Mouse (Mus musculus): ENCODE measurements around the gene Erfe. TPM values are rescaled to one million over a fixed set of nuclear protein-coding genes. Genes with fewer than 3 reads are reported as not detected.
A peak's percentile ranks its signal among the peaks of the same experiment; 100 is the strongest.

Erfe gene
- polyA plus RNA-seq, 1 experiment from 2014 or later, result 1.3 TPM

- Histone ChIP-seq H3K4me1 (ENCODE audit: insufficient read depth) (no peaks in the 10 kb centered on the region), H3K4me2 (ENCODE audit: low read depth, low read length) (no peak overlapping the region), H3K9me3 (ENCODE audit: low read length) (no peaks in the 10 kb centered on the region), H3K36me3 (replicated peaks; ENCODE audit: insufficient read depth, low read length) (no peaks in the 10 kb centered on the region), H3K9ac (replicated peaks) (no peak overlapping the region), H3K4me3 (ENCODE audit: low read depth, low read length) (no peak overlapping the region), H3K27ac (ENCODE audit: low read depth) (no peak overlapping the region), H3K27me3 (ENCODE audit: insufficient read depth, low read length) (no peaks in the 10 kb centered on the region)
- WGBS (ENCODE audit: insufficient replicate concordance), result 55% methylated on average over 4 of the region's 4 CpGs
- no peak for DNase-seq
- TF ChIP-seq CTCF (IDR thresholded peaks at IDR 0.05; ENCODE audit: low read depth) (no peak), EP300 (IDR thresholded peaks at IDR 0.05; ENCODE audit: low read depth) (no peak)
- ATAC-seq, result no peak
Observed at GRCm38 (mm10) chr1:91332102-91332501, 34.1 kb upstream of the Erfe start.

- Histone ChIP-seq H3K4me2 (ENCODE audit: low read depth, low read length) (no peak overlapping the region), H3K27me3 (ENCODE audit: insufficient read depth, low read length) (no peaks in the 10 kb centered on the region), H3K9ac (replicated peaks) (no peak overlapping the region), H3K27ac (ENCODE audit: low read depth) (no peak overlapping the region), H3K36me3 (replicated peaks; ENCODE audit: insufficient read depth, low read length) (no peaks in the 10 kb centered on the region), H3K4me3 (ENCODE audit: low read depth, low read length) (no peak overlapping the region), H3K9me3 (ENCODE audit: low read length) (no peaks in the 10 kb centered on the region), H3K4me1 (ENCODE audit: insufficient read depth) (no peaks in the 10 kb centered on the region)
- ATAC-seq, result no peak
- DNase-seq, result no peak
- no peak for TF ChIP-seq EP300 (IDR thresholded peaks at IDR 0.05; ENCODE audit: low read depth)
- TF ChIP-seq CTCF (IDR thresholded peaks at IDR 0.05; ENCODE audit: low read depth), result no peak
Observed at GRCm38 (mm10) chr1:91333582-91333981, 32.6 kb upstream of the Erfe start.

GRCm38 (mm10) chr1:91337355-91337754 is 28.9 kb upstream of the Erfe start:
- Histone ChIP-seq H3K9ac (replicated peaks) (no peak overlapping the region), H3K4me3 (ENCODE audit: low read depth, low read length) (no peak overlapping the region), H3K36me3 (replicated peaks; ENCODE audit: insufficient read depth, low read length) (no peaks in the 10 kb centered on the region), H3K9me3 (ENCODE audit: low read length) (no peaks in the 10 kb centered on the region), H3K27ac (ENCODE audit: low read depth) (no peak overlapping the region), H3K4me2 (ENCODE audit: low read depth, low read length) (no peak overlapping the region), H3K27me3 (ENCODE audit: insufficient read depth, low read length) (peaks cover under 1% of the 10 kb centered on the region; the same call in 1 of the 2 replicates), H3K4me1 (ENCODE audit: insufficient read depth) (no peaks in the 10 kb centered on the region)
- 71% methylated on average over 7 of the region's 7 CpGs for WGBS (ENCODE audit: insufficient replicate concordance)
- no peak for DNase-seq
- TF ChIP-seq CTCF (IDR thresholded peaks at IDR 0.05; ENCODE audit: low read depth), result no peak
- no peak for TF ChIP-seq EP300 (IDR thresholded peaks at IDR 0.05; ENCODE audit: low read depth)
- no peak for ATAC-seq

- no peak for ATAC-seq
- no peak overlapping the region for H3K9ac ChIP-seq (replicated peaks)
- no peaks in the 10 kb centered on the region for H3K4me1 ChIP-seq (ENCODE audit: insufficient read depth)
- no peak overlapping the region for H3K4me3 ChIP-seq (ENCODE audit: low read depth, low read length)
- TF ChIP-seq CTCF (IDR thresholded peaks at IDR 0.05; ENCODE audit: low read depth) (no peak), EP300 (IDR thresholded peaks at IDR 0.05; ENCODE audit: low read depth) (no peak)
- no peak overlapping the region for H3K27ac ChIP-seq (ENCODE audit: low read depth)
- H3K27me3 ChIP-seq (ENCODE audit: insufficient read depth, low read length), result peaks cover 46% of the 10 kb centered on the region
- 77% methylated on average over 3 of the region's 3 CpGs for WGBS (ENCODE audit: insufficient replicate concordance)
- no peak overlapping the region for H3K4me2 ChIP-seq (ENCODE audit: low read depth, low read length)
- no peaks in the 10 kb centered on the region for H3K36me3 ChIP-seq (replicated peaks; ENCODE audit: insufficient read depth, low read length)
- DNase-seq, result no peak
- H3K9me3 ChIP-seq (ENCODE audit: low read length), result no peaks in the 10 kb centered on the region
Observed at GRCm38 (mm10) chr1:91344001-91344400, 22.2 kb upstream of the Erfe start.

- no peak overlapping the region for H3K9ac ChIP-seq (replicated peaks)
- no peak for TF ChIP-seq EP300 (IDR thresholded peaks at IDR 0.05; ENCODE audit: low read depth)
- TF ChIP-seq CTCF (IDR thresholded peaks at IDR 0.05; ENCODE audit: low read depth), result peak; percentile 29; the same call in 1 of the 2 replicates
- H3K4me3 ChIP-seq (ENCODE audit: low read depth, low read length), result no peak overlapping the region
- no peaks in the 10 kb centered on the region for H3K4me1 ChIP-seq (ENCODE audit: insufficient read depth)
- no peaks in the 10 kb centered on the region for H3K36me3 ChIP-seq (replicated peaks; ENCODE audit: insufficient read depth, low read length)
- peaks cover 46% of the 10 kb centered on the region for H3K27me3 ChIP-seq (ENCODE audit: insufficient read depth, low read length)
- H3K9me3 ChIP-seq (ENCODE audit: low read length), result no peaks in the 10 kb centered on the region
- no peak overlapping the region for H3K27ac ChIP-seq (ENCODE audit: low read depth)
- WGBS (ENCODE audit: insufficient replicate concordance), result 5% methylated on average over 59 of the region's 68 CpGs
- H3K4me2 ChIP-seq (ENCODE audit: low read depth, low read length), result no peak overlapping the region
- peak; percentile 29 for DNase-seq
- peak; percentile 29 for ATAC-seq
Observed at GRCm38 (mm10) chr1:91344921-91345685, 21.1 kb upstream of the Erfe start.

GRCm38 (mm10) chr1:91346892-91347291 is 19.3 kb upstream of the Erfe start:
- peaks cover 46% of the 10 kb centered on the region for H3K27me3 ChIP-seq (ENCODE audit: insufficient read depth, low read length)
- peak; percentile 59; the same call in 1 of the 2 replicates for ATAC-seq
- H3K36me3 ChIP-seq (replicated peaks; ENCODE audit: insufficient read depth, low read length), result no peaks in the 10 kb centered on the region
- no peaks in the 10 kb centered on the region for H3K9me3 ChIP-seq (ENCODE audit: low read length)
- no peak overlapping the region for H3K4me2 ChIP-seq (ENCODE audit: low read depth, low read length)
- no peaks in the 10 kb centered on the region for H3K4me1 ChIP-seq (ENCODE audit: insufficient read depth)
- H3K4me3 ChIP-seq (ENCODE audit: low read depth, low read length), result no peak overlapping the region
- DNase-seq, result peak; percentile 73
- 28% methylated on average over 3 of the region's 3 CpGs for WGBS (ENCODE audit: insufficient replicate concordance)
- no peak overlapping the region for H3K9ac ChIP-seq (replicated peaks)
- TF ChIP-seq EP300 (IDR thresholded peaks at IDR 0.05; ENCODE audit: low read depth), result no peak
- peak; percentile 96 for TF ChIP-seq CTCF (IDR thresholded peaks at IDR 0.05; ENCODE audit: low read depth)
- no peak overlapping the region for H3K27ac ChIP-seq (ENCODE audit: low read depth)

All from liver, postnatal 0 days (tissue).